Mouse (Mus musculus): Measurements from ENCODE around the gene Fbln1.

Gene Fbln1

DNA sequence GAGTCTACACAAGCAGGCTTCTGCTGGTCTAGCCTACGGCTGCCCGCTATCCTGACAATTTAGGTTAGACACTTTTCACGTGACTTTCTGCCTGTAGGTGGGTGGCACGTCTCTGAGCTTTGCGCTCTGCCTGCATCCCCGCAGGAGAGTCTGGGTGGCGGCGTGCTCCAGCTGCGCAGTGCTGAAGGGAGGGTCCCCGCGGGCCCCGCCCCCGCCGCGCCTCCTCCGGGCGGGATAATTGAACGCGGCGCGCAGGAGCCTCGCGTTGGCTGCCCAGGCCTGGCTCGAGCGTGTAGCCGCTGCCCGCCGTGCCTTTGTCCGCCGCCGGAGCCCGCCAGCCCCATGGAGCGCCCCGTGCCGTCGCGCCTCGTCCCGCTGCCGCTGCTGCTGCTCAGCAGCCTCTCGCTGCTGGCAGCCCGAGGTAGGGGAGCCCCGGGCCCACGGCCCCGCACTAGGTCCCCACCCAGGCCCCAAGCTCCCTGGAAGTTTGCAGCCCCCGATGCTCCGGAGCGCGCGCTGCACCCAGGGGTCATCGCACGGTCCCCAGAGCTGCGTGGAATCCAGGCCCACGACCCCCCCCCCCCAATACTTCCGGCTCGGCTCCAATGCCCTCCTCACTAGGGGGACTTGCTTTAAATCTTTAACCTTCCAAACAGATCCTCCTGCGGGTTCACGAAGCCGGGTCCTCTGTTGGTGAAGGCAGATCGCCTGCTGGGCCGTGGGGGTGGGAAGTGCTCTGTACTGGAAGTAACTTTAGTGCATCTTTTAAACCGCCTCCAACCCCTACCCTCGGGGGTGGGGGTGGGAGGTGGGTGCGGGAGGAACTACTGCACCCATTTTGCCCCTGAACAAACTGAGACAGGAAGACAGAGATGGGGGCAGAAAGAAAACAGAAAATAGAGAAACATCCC, at the start of gene Fbln1:
Fbln1 (plus strand) TSS at position 158 of the 911 bp plus-strand sequence.
- DNase-seq (ENCODE audit: low spot score): peak; percentile 86

DNA sequence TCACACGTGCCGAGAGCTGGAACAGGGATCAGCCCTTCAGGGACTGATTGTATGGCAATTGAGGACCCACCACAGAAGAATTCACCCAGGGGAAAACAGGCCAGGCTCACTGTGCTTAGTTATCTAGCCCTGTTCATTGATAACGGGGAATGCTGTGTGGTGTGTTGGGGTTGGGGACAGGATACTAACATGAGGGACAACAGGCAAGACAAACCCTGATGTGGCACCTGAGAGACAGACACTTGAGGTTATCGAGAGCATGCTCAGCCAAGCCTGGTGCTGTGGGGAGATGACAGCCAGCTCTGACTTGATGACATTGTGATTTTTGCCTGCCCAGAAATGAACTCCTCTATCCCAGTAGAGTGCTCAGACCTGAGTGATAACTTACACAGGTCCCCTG, 49.6 kb upstream of the Fbln1 start:
- no peak for DNase-seq (ENCODE audit: low spot score)

DNA sequence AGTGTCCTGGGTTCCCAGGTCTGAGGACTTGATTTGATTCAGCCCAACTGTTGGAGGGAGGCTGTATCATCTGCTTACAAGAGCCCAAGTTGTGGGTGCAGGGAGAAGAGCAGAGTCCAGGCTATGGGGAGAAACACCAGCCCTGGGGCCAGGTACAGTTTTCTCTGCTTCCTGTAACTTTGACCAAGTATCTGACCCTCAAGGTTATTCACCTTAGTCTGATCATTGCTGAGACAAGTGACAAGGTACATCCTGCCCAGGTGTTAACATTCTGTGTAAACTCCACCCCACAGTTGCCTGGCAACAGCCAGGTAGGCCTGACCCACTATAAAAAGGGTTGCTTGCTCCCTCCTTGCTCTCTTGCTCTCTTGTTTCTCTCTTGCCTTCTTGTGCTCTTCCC, 44.3 kb upstream of the Fbln1 start:
- DNase-seq (ENCODE audit: low spot score): no peak

DNA sequence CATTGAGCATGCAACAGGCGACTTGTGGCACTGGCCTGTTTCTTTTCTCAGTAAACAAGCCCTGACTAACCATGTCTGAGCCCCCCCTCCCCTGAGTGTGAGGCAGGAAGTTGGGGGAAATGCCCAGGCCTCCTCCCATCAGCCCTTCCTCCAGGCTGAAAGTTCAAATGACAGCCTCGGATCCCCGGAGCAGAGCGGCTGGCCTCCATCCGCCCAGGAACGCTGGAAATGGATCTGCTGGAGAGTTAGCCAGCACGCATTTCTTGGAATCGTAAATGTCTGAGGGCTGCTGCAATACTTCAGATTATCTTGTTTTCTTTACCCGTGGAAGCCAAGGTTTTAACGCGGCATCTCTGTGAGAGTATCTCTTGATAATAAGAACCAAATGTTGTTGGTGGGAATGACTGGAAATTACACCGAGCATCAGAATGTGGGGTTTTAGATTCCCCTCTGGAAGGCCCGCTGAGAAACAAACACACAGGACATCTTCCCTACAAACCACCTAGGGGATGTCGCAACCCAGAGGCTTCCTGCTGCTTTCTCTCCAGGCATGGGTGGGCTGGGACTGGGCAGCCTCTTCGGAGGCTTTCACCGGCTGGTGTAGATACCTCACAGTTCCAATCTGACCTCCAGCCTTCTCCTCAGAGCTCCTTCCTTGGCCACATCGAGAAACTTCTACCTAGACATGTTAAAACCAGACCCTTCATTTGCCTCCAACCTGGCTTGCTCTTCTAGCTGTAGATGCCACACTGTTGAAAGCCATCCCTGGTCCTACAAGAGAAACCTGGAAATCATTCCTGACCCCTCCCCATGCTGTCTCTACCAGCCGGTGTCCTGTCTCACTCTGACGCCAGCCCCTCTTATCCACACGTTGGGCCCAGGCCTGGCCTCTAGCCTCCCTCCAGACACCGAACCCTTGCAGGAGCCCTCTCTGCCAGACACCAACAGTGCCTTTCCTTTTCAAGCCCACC, 42.8 kb upstream of the Fbln1 start:
- peak; percentile 55 for DNase-seq (ENCODE audit: low spot score)

DNA sequence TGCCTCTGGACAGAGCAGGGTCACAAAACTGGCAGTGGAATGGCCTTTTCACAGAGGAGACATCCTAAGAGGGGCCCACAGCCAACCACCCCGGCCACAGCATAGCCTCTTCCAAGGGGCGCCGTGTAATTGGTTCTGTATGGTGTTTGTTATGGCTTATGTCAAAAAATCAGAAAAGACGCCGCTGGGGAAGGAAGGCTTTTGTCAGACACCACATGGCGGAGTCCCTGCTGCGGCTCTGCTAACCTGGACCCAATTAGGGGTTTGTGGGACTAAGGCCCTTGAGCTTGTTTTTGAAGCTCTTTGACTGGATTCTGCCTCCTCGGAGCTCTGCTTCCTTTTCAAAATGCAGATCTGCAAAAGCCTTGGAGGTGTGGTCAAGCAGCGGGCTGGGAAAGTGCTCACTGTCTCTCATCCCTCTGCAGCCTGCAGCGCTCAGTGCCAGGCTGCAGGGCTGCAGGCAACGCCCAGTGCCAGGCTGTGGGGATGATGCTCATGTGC, 39.3 kb upstream of the Fbln1 start:
- DNase-seq (ENCODE audit: low spot score): peak; percentile 72

DNA sequence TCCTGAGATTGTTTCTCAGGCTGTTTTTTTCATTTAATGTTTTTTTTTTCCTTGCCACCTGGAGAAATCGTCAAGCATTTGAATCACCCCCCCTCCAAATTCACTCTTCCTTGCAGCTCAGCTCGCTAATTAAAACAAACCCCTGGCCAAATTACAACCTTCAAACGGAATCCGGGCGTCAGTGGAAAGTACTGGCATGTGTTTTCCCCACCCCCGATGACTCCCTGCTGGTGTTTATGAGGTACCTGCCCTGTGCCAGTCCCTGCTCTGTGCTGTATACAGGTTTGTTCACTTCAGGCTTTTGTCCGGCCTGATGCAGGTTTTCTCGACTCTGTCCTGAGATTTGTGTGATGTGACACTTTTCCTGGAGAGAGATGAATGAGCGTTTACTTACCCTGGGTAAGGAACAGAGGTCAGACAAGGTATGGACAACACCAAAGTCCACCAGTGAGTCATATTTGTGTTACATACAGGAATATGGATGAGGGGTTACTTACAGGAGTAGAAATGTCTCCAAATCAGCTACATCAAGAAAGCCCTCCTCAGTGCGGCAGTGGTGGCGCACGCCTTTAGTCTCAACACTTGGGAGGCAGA, 38.6 kb upstream of the Fbln1 start:
- no peak for DNase-seq (ENCODE audit: low spot score)

DNA sequence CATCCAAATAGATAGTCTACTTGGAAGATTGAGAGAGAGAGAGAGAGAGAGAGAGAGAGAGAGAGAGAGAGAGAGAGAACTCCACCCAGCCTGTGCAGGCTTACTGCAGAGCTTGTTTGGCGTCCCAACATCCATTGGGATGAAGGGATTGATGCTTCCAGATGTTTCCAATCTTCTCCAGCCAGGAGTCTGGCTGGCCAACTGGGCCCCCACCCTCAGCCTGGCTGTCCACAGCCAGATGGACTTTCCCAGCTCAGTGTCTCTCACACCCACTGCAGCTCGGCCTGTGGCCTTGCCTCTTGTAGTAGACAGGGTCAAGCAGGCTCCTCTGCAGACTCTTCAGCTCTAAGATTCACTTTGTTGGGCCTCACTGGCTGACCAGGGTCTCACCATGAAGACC, 33.7 kb upstream of the Fbln1 start:
- DNase-seq (ENCODE audit: low spot score): no peak

DNA sequence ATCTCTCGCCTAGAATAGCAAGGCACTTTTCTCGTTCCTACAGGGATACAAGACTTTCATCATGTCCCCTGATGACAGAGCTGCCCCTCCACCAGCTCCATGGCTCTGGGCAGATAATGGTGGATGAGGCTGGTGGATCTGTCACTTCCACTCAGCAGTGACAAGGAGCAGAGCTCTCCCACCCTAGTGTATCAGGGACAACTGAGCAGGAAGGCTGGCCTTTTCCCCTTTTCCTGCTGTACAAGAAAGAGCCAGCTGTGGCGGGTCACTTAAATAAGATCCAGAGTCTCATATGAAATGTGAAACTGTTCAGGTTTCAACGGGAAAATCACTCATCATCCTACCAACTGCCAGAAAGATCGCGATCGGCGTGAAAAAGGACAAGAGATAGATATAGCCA, 32.3 kb upstream of the Fbln1 start:
- DNase-seq (ENCODE audit: low spot score): peak; percentile 42

DNA sequence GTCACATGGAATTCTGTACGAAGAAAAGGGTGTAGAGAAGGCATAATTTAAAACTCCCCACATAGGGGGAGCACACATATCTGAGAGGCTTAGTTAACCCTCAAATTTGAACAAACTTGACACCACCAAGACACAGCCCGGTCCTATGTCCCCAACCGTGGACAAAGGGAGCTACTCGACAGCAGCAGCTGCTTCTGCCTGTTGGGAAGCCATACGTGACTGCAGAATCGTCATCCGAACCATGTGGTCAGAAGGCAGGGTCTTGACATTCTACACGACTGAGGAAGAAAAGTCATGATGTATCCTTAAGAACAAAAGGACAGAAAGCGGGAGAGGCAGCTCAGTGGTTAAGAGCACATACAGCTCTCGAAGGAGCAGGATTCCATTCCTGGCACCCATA, 31.7 kb upstream of the Fbln1 start:
- no peak for DNase-seq (ENCODE audit: low spot score)

DNA sequence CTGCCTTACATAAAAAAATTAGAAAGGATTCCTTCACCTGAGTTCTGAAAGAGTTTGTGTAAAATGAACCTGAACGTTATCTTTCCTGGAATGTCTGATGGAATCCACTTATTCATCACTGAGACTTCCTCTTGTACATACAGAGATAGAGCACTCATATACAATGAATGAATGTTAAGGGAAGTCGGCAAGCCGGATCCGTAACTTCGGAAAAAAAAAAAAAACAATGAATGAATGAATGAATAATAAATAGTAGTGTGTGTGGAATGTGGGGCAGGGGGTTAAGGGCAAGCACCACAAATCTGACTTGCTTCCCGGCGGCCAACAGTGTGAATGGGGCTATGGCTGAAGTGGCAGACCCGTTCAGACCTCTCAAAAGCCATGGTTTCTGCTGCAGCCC, 28.2 kb upstream of the Fbln1 start:
- peak; percentile 91 for DNase-seq (ENCODE audit: low spot score)

DNA sequence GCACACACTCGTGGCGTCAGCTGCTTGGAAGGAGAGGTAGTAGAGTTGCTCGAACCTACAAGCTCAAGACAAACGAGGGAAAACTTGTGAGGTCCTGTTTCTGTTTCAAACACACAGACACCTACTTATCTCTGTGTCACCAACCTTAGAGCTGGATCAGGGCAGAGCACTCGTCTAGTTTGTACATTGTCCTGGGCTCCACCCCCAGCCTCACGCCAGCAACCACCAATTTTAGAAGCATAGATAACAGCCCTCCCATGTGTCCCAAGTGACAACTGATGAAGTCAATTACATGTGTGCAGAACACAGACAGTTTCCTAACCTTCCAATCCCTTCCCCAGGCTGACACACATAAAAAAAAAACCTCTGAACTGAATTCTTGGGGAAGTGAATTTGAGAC, 27.6 kb upstream of the Fbln1 start:
- no peak for DNase-seq (ENCODE audit: low spot score)

DNA sequence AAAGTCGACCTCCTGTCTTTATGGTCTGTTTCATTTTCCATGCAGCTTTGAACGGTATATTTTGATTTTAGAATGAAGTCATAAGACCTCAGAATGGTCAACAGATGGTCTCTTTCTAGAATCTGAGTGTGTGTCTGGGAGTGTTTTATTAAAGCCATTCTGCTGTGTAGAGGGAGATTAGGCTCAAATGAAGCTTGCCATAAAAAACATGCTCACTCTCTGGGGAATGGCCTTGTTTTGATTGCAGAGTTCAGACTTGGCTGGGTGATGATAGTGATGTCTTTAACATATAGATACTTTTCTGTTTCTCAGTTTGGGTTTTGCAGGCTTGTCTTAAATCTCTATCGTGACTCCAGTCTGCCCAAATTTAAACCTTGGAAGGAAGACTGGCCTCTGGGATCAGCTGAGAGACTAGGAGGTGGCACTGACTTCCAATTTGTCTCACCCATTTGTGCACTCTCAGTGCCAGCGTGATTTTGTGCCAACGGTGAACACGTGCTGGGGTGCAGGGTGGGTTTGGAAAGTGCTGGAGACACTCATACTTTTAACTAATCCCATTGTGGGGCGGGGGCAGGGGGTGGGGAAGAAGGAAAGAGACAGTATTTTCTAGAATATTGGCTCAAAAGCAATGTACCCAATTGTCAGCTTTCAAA, 26.1 kb upstream of the Fbln1 start:
- DNase-seq (ENCODE audit: low spot score): no peak

DNA sequence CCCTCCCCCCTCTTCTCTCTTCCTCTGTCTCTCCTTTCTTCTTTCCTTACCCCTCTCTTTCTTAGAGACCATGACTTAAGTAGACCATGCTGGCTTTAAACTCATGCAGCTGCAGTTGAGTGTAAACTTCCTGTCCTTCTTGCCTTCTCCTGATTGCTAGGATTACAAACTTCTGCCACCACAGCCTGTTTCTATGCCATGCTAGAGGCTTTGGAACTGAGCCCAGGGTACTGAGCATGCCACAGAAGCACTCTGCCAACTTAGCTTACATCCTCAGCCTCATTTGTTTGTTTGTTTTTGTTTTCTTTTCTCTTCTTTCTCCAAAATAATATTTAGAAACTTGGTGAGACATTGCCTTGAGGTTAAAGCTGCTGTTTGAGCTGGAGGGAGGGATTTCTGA, 25.4 kb upstream of the Fbln1 start:
- DNase-seq (ENCODE audit: low spot score): no peak

DNA sequence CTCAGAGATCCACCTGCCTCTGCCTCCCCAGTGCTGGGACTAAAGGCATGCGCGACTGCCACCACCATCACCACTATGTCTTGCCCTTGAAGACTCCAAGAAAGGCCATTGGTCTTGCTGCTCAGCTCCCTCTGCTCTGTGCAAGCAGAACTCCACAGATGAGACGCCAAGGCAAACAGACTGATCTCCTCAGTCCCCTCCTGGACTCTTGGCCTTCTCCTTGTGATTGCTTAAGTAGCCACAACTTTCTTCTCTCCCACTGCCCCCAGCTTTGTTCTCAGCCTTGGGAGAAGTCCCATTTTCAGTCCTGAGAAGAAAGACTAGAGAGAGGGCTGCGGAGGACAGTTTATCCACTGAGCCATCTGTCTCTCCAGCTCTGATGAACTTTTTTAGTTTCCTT, 23.7 kb upstream of the Fbln1 start:
- DNase-seq (ENCODE audit: low spot score): no peak

DNA sequence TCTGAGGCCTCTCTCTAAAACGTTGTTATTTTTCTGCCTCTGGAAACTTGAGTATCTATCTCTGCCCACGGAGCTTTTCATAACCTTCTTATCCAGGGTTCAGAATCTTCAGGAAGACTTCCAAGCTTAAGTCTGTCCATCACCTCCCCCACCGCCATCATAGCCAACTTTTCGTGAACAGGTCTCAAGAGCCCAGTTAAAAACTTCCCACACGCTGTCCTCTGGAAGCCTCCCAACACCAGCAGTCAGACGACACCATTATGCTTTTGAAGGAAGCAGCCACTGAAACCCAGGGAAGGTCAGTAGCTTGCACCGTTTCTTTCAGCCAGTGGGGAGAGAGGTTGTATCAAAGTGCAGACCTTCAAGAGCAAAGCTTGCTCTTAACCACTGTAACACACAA, 18.8 kb upstream of the Fbln1 start:
- DNase-seq (ENCODE audit: low spot score): no peak

DNA sequence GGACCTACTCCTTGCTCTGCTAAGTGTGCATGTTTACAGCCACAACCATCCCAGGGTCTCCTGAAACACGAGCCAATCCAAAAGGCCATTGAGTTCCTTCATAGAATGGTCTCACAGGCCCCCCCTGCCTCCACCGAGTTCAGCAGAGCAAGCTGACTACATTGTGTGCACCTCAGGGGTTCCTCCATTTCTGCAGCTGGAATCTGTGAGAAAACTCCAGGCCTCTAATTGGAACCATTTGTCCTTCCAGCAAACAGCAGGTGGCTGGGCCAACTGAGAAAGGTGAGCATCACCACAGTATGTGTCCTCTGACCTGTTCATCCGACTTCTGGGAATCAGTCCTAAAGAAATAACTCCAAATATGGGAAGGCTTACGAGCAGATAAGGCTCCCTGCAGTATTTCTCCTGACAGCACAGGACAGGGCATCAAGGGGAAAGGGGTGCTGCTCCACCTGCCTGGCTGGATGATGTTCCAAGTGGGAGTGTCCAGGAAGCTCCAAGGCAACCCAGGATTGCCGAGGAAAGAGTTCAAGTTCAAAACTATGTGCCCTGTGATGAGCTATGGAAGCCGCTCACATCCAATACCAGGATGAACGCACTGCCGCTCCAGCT, 17.5 kb upstream of the Fbln1 start:
- no peak for DNase-seq (ENCODE audit: low spot score)

DNA sequence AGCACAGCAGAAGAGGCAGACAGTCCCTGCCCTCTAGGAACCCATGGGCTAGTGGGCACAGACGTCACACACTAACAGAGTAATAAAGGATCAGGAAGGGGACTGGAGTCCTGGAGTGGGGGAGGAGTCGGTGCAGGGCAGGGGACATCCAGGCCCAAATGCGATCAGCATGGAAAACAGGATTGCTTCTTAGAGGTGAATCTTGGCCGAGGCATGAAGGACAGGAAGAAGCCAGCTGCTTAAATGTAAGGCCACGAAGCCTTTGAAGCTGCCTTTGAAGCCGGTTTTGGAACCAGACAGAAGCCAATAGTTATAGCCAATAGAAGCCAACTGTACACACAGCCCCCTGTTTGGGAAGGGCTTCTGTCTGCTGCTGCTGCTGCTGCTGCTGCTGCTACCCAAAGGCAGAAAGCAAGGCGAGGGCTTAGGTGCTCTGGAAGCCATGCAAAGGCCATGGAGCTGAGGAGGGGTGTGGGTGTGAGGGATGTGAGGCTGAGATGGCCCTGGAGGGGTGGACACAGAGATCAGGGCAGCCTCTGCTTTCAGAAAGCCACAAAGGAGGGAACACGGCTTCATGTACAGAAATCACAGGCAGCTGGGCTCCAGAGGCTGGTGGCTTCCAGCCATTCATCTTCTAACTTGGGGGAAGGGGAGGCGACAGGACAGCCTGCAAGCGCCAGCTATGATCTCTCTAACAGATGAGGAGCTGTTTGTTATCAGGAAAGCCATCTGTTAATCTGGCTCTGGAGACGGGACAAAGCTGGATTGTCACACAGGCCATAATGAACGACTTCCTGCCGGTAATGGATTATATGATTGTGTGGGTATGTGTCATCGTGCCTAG, 5.1 kb upstream of the Fbln1 start:
- DNase-seq (ENCODE audit: low spot score): peak; percentile 71

DNA sequence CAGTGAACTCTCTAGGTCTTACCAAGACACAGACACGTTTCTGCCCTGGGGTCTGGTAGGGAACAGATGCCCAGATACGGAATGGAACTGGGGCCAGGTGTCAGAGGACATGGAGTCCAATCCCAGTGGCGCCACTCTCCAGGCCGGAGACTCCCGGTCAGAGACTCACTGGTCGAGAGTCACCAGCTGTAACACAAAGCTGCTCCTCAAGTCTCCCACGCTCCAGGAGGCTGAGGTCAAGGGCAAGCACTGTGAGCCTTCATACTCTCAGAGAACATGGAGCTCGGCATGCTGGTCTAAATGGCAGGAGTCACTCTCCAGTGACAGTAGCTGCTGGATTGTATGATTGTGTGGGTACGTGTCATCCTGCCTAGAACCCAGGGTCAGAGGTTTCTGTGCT, 3.5 kb upstream of the Fbln1 start:
- no peak for DNase-seq (ENCODE audit: low spot score)

DNA sequence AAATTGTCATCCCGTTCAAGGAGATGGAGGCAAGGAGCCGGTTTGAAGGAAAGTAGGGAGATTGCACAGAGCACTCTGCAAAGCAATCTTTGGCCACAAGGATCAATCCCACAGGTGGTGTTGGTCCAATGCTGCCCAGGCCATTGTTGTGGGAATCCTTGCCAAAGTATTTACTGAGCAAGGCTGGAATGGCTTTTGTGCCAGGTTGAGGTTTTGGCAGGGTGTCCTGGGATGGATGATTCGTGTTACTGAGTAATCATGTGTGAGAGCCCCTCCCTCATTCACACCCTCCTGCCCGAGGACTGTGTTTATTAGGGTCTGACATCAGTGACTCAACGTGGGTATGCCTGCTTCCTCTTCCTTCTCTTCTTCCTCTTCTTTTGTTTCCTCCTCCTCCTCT, 3.0 kb upstream of the Fbln1 start:
- DNase-seq (ENCODE audit: low spot score): no peak

DNA sequence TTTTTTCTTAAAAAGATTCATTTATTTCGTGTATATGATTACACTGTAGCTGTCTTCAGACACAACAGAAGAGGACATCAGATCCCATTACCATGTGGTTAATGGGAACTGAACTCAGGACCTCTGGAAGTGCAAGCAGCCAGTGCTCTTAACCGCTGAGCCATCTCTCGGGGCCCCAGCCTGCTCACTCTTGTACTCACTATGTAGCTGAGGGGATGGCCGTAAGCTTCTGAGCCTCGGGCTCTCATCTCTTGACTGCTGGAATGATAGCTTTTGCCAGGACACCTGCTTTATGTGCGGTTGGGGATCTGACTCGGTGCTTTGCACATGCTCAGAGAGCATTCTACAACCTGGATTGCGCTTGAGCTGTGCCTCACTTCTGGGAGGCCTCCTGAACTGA, 1.4 kb upstream of the Fbln1 start:
- no peak for DNase-seq (ENCODE audit: low spot score)

DNA sequence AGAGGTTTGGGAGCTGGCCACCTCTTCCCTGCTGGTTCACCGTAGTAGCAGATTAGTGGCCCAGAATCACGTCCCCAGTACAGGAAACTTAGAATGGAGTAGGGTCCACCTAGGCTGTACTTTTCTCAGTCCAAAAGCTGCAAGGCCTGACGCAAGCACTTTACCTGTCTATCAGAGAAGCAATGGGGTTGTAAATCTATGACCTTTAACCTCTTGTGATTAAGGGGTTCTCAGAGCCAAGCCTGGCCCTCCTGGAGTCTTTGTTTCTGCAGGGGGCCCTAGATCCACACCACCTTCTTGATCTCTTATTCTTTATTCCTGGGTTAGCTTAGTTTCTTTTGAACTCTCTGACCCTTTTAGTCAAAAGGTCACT, 940 bp downstream of the Fbln1 start:
- no peak for DNase-seq (ENCODE audit: low spot score)
